Mouse (Mus musculus): ENCODE results near the gene Klhdc8a. TPM values are rescaled to one million over a fixed set of nuclear protein-coding genes. Genes with fewer than 3 reads are reported as not detected.
"Not testable (repeated sequence)": the region's sequence is repeated elsewhere in the genome, so short reads cannot be mapped to it uniquely, and the experiment has no call there.

Gene Klhdc8a
- polyA plus RNA-seq, 1 experiment from 2014 or later = 5.4 TPM

- not testable (repeated sequence) for H3K4me2 ChIP-seq (replicated peaks); H3K4me1 ChIP-seq; H3K9me3 ChIP-seq; H3K4me3 ChIP-seq; H3K27me3 ChIP-seq; H3K27ac ChIP-seq (replicated peaks); H3K9ac ChIP-seq (replicated peaks); ATAC-seq (ENCODE audit: low FRiP score, low read depth); H3K36me3 ChIP-seq
- 97% methylated on average over 3 of the region's 3 CpGs for WGBS
Measured at GRCm38 (mm10) chr1:132349601-132350000, 51.2 kb downstream of the Klhdc8a start.

- no peak overlapping the region for H3K4me2 ChIP-seq (replicated peaks)
- no peaks in the 10 kb centered on the region for H3K27me3 ChIP-seq
- peaks cover 3% of the 10 kb centered on the region; the same call in 1 of the 2 replicates for H3K36me3 ChIP-seq
- H3K9me3 ChIP-seq = 0 out of 2 replicates have a peak, but pooled peaks cover 5% of the 10 kb centered on the region
- H3K4me3 ChIP-seq = no peak overlapping the region
- H3K27ac ChIP-seq (replicated peaks) = no peak overlapping the region
- 95% methylated on average over 4 of the region's 4 CpGs for WGBS
- no peak overlapping the region for H3K9ac ChIP-seq (replicated peaks)
- H3K4me1 ChIP-seq = peaks cover 12% of the 10 kb centered on the region
- ATAC-seq (ENCODE audit: low FRiP score, low read depth) = no peak
Measured at GRCm38 (mm10) chr1:132351058-132351457, 52.6 kb downstream of the Klhdc8a start.

GRCm38 (mm10) chr1:132353389-132353788 lies 55.0 kb downstream of the Klhdc8a start:
- H3K27me3 ChIP-seq = no peaks in the 10 kb centered on the region
- 84% methylated on average over 5 of the region's 5 CpGs for WGBS
- ATAC-seq (ENCODE audit: low FRiP score, low read depth) = no peak
- peaks cover 19% of the 10 kb centered on the region for H3K36me3 ChIP-seq
- H3K4me1 ChIP-seq = peaks cover 12% of the 10 kb centered on the region
- no peak overlapping the region for H3K4me3 ChIP-seq
- H3K27ac ChIP-seq (replicated peaks) = no peak overlapping the region
- H3K9ac ChIP-seq (replicated peaks) = no peak overlapping the region
- no peak overlapping the region for H3K4me2 ChIP-seq (replicated peaks)
- H3K9me3 ChIP-seq = 0 out of 2 replicates have a peak, but pooled peaks cover 5% of the 10 kb centered on the region

- Histone ChIP-seq H3K27me3 (no peaks in the 10 kb centered on the region), H3K9ac (replicated peaks) (0 out of 2 replicates have a peak overlapping the region, but pooled peaks have one; percentile 8), H3K4me3 (no peak overlapping the region), H3K36me3 (peaks cover 27% of the 10 kb centered on the region), H3K27ac (replicated peaks) (no peak overlapping the region), H3K9me3 (0 out of 2 replicates have a peak, but pooled peaks cover 5% of the 10 kb centered on the region), H3K4me1 (peaks cover 12% of the 10 kb centered on the region), H3K4me2 (replicated peaks) (no peak overlapping the region)
- ATAC-seq (ENCODE audit: low FRiP score, low read depth) = no peak
- 81% methylated on average over 9 of the region's 9 CpGs for WGBS
Measured at GRCm38 (mm10) chr1:132354234-132354633, 55.8 kb downstream of the Klhdc8a start.

GRCm38 (mm10) chr1:132355162-132355601 lies 56.8 kb downstream of the Klhdc8a start:
- no peaks in the 10 kb centered on the region for H3K27me3 ChIP-seq
- H3K4me2 ChIP-seq (replicated peaks) = no peak overlapping the region
- peaks cover 12% of the 10 kb centered on the region for H3K4me1 ChIP-seq
- H3K36me3 ChIP-seq = peaks cover 37% of the 10 kb centered on the region
- H3K9me3 ChIP-seq = 0 out of 2 replicates have a peak, but pooled peaks cover 5% of the 10 kb centered on the region
- no peak overlapping the region for H3K4me3 ChIP-seq
- peak; percentile 47; the same call in 1 of the 2 replicates for ATAC-seq (ENCODE audit: low FRiP score, low read depth)
- peak overlapping the region; percentile 37; the same call in 1 of the 2 replicates for H3K9ac ChIP-seq (replicated peaks)
- 45% methylated on average over 6 of the region's 6 CpGs for WGBS
- peak overlapping the region; percentile 58; the same call in 1 of the 2 replicates for H3K27ac ChIP-seq (replicated peaks)

- Histone ChIP-seq H3K4me2 (replicated peaks) (no peak overlapping the region), H3K27ac (replicated peaks) (peak overlapping the region; percentile 58; the same call in 1 of the 2 replicates), H3K36me3 (peaks cover 42% of the 10 kb centered on the region), H3K4me3 (no peak overlapping the region), H3K27me3 (no peaks in the 10 kb centered on the region), H3K4me1 (peaks cover 12% of the 10 kb centered on the region), H3K9me3 (0 out of 2 replicates have a peak, but pooled peaks cover 3% of the 10 kb centered on the region), H3K9ac (replicated peaks) (no peak overlapping the region)
- 0% methylated on average over 3 of the region's 3 CpGs for WGBS
- peak; percentile 83 for ATAC-seq (ENCODE audit: low FRiP score, low read depth)
Measured at GRCm38 (mm10) chr1:132355841-132356242, 57.4 kb downstream of the Klhdc8a start.

- Histone ChIP-seq H3K9ac (replicated peaks) (no peak overlapping the region), H3K27me3 (no peaks in the 10 kb centered on the region), H3K27ac (replicated peaks) (0 out of 2 replicates have a peak overlapping the region, but pooled peaks have one; percentile 25), H3K4me1 (peaks cover 12% of the 10 kb centered on the region), H3K9me3 (no peaks in the 10 kb centered on the region), H3K36me3 (peaks cover 49% of the 10 kb centered on the region), H3K4me2 (replicated peaks) (no peak overlapping the region), H3K4me3 (no peak overlapping the region)
- no peak for ATAC-seq (ENCODE audit: low FRiP score, low read depth)
- 55% methylated on average over 1 of the region's 1 CpGs for WGBS
Measured at GRCm38 (mm10) chr1:132356841-132357240, 58.4 kb downstream of the Klhdc8a start.

Other genes starting within 250 kb of the Klhdc8a start
- 16.5 and 18.8 TPM in 2 replicates for gene Mfsd4a, start 230.6 kb upstream of the Klhdc8a start, polyA plus RNA-seq (2016; fragmentation: Nextera tagmentation; extraction: Ambion mirVana)
- 0.56 and 1.6 TPM in 2 replicates for gene Cdk18, start 158.9 kb upstream of the Klhdc8a start, polyA plus RNA-seq (2016; fragmentation: Nextera tagmentation; extraction: Ambion mirVana)
- gene Lemd1, start 107.2 kb upstream of the Klhdc8a start, polyA plus RNA-seq (2016; fragmentation: Nextera tagmentation; extraction: Ambion mirVana) = 13.4 and 15.6 TPM in 2 replicates
- gene AC124108.1, start 107.2 kb upstream of the Klhdc8a start, polyA plus RNA-seq (2016; fragmentation: Nextera tagmentation; extraction: Ambion mirVana) = 6.1 and 7.9 TPM in 2 replicates
- 0.96 TPM in 1 of 2 replicates, not detected in the other for gene Gm10188, start 68.9 kb upstream of the Klhdc8a start, polyA plus RNA-seq (2016; fragmentation: Nextera tagmentation; extraction: Ambion mirVana)
- gene Nuak2, start 17.5 kb downstream of the Klhdc8a start, polyA plus RNA-seq (2016; fragmentation: Nextera tagmentation; extraction: Ambion mirVana) = 94.9 and 101 TPM in 2 replicates
- 35.4 and 36.8 TPM in 2 replicates for gene Tmcc2, start 92.7 kb downstream of the Klhdc8a start, polyA plus RNA-seq (2016; fragmentation: Nextera tagmentation; extraction: Ambion mirVana)
- gene Dstyk, start 118.9 kb downstream of the Klhdc8a start, polyA plus RNA-seq (2016; fragmentation: Nextera tagmentation; extraction: Ambion mirVana) = 17.6 and 17.9 TPM in 2 replicates
- gene Rbbp5, start 178.7 kb downstream of the Klhdc8a start, polyA plus RNA-seq (2016; fragmentation: Nextera tagmentation; extraction: Ambion mirVana) = 61.4 and 62.0 TPM in 2 replicates
- 1.4 and 1.7 TPM in 2 replicates for gene Tmem81, start 207.6 kb downstream of the Klhdc8a start, polyA plus RNA-seq (2016; fragmentation: Nextera tagmentation; extraction: Ambion mirVana)
- 109 and 112 TPM in 2 replicates for gene Cntn2, start 244.6 kb downstream of the Klhdc8a start, polyA plus RNA-seq (2016; fragmentation: Nextera tagmentation; extraction: Ambion mirVana)